Mouse (Mus musculus): ENCODE measurements at regions not wholly inside any gene's neighbourhood (a gene's known extent, or its start where the extent isn't known, plus 50 kb on each side); places are given as distances from the start of the nearest gene placed in this dataset.

- no peak for DNase-seq (ENCODE audit: low spot score)
Observed at GRCm38 (mm10) chr6:94336168-94336567, 52.5 kb upstream of the Magi1 start.

Data from ovary, postnatal 14 days (tissue).